ENCODE assay signal across 11 mouse cellular contexts in genomic region chr2:167920041-167920440, GRCm38 (mm10). TPM values are rescaled to one million over a fixed set of nuclear protein-coding genes. Genes with fewer than 3 reads are reported as not detected.
DNase-seq lines count a peak whose midpoint lies in the region; ATAC-seq and TF ChIP-seq lines count a peak whose summit lies in the region.
"Had no signal": no experiment of that assay in that cellular context is flagged by ENCODE, and none has a peak within 500 bp of the region (broad histone marks: within the 10 kb centered on the region; RNA-seq: fewer than 3 reads in every experiment).

No protein-coding gene starts in this region.

- no peaks in the 10 kb centered on the region for H3K79me2 ChIP-seq in heart, adult 2 months (replicated peaks; ENCODE audit: control insufficient read depth, insufficient read depth, low read length)

- ATAC-seq in heart, embryonic 16.5 days (replicated peaks; ENCODE audit: extremely low read depth, insufficient read depth, low FRiP score), result no peak
- ATAC-seq in Patski, result peak; percentile 45
- no peak for ATAC-seq in limb, embryonic 15.5 days (ENCODE audit: insufficient number of reproducible peaks, low FRiP score, low TSS enrichment, low read depth)
- no peak for ATAC-seq in liver, embryonic 12.5 days

- H3K4me1 ChIP-seq in heart, embryonic 16.5 days (ENCODE audit: control insufficient read depth, insufficient read depth, low read length), result peaks cover 11% of the 10 kb centered on the region
- peaks cover 2% of the 10 kb centered on the region for H3K4me1 ChIP-seq in heart, adult 2 months (ENCODE audit: control insufficient read depth, insufficient read depth, low read length)
- peaks cover 24% of the 10 kb centered on the region; the same call in 1 of the 2 replicates for H3K4me1 ChIP-seq in limb, embryonic 15.5 days
- peaks cover 9% of the 10 kb centered on the region for H3K4me1 ChIP-seq in liver, embryonic 12.5 days

- intact Hi-C loops in heart, adult 2 months (cut with DNase I), result loop anchor here (5.0 kb wide), 1 partner anchor 77 kb away; no protein-coding TSS in a partner anchor

- TF ChIP-seq EP300 in heart, adult 2 months (IDR thresholded peaks at IDR 0.05; ENCODE audit: insufficient read depth, low read depth, low read length), result no peak

- no peaks in the 10 kb centered on the region for H3K27me3 ChIP-seq in heart, embryonic 16.5 days (ENCODE audit: control insufficient read depth, insufficient read depth, low read length)
- no peaks in the 10 kb centered on the region for H3K27me3 ChIP-seq in heart, adult 2 months (ENCODE audit: control insufficient read depth, insufficient read depth, low read length)
- H3K27me3 ChIP-seq in Patski, result no peaks in the 10 kb centered on the region
- no peaks in the 10 kb centered on the region for H3K27me3 ChIP-seq in limb, embryonic 15.5 days
- H3K27me3 ChIP-seq in liver, embryonic 12.5 days (replicated peaks), result peaks cover 5% of the 10 kb centered on the region; the same call in 1 of the 2 replicates

- no peak for DNase-seq in heart, adult 2 months
- DNase-seq in Patski (ENCODE audit: low read depth, low spot score), result no peak
- peak; percentile 36 for DNase-seq in kidney, adult 18-20 months
- DNase-seq in thymus, postnatal 10 days (ENCODE audit: low spot score in 2 of 2), result no peak
- no peak for DNase-seq in gastrocnemius, adult 18-20 months (ENCODE audit: low spot score)
- DNase-seq: cerebellum, postnatal 10 days; right cerebral cortex, postnatal 14 days had no signal

- POLR2A ChIA-PET in Patski (lab: Charles Lee), result no interaction called here

- no peak for TF ChIP-seq POLR2A in heart, adult 2 months (IDR thresholded peaks at IDR 0.05; ENCODE audit: insufficient read depth, low read depth, low read length)

- H3K9ac ChIP-seq in heart, embryonic 16.5 days (ENCODE audit: low read length), result peak overlapping the region; percentile 15; the same call in 1 of the 2 replicates
- no peak overlapping the region for H3K9ac ChIP-seq in heart, adult 2 months (ENCODE audit: low read depth, low read length)
- no peak overlapping the region for H3K9ac ChIP-seq in limb, embryonic 15.5 days
- H3K9ac ChIP-seq in liver, embryonic 12.5 days, result no peak overlapping the region

- no peak overlapping the region for H3K27ac ChIP-seq in heart, embryonic 16.5 days (ENCODE audit: low read length)
- no peak overlapping the region for H3K27ac ChIP-seq in heart, adult 2 months
- 0 out of 2 replicates have a peak overlapping the region, but pooled peaks have one; percentile 38 for H3K27ac ChIP-seq in limb, embryonic 15.5 days
- no peak overlapping the region for H3K27ac ChIP-seq in liver, embryonic 12.5 days
- H3K27ac ChIP-seq: hindbrain, embryonic 10.5 days had no signal

- in situ Hi-C loops in Patski (cut with MboI; ENCODE audit: low pct_unique_long_range_greater_than_20kb), result no loop called here

- H3K4me3 ChIP-seq in heart, embryonic 16.5 days (ENCODE audit: low read length), result no peak overlapping the region
- H3K4me3 ChIP-seq in heart, adult 2 months, result no peak overlapping the region
- no peak overlapping the region for H3K4me3 ChIP-seq in limb, embryonic 15.5 days
- no peak overlapping the region for H3K4me3 ChIP-seq in liver, embryonic 12.5 days
- H3K4me3 ChIP-seq: hindbrain, embryonic 10.5 days had no signal

- no peaks in the 10 kb centered on the region for H3K36me3 ChIP-seq in heart, embryonic 16.5 days (ENCODE audit: control insufficient read depth, insufficient read depth)
- no peaks in the 10 kb centered on the region for H3K36me3 ChIP-seq in heart, adult 2 months (ENCODE audit: control insufficient read depth, insufficient read depth, low read length)
- H3K36me3 ChIP-seq in limb, embryonic 15.5 days, result no peaks in the 10 kb centered on the region
- no peaks in the 10 kb centered on the region for H3K36me3 ChIP-seq in liver, embryonic 12.5 days
- H3K36me3 ChIP-seq: hindbrain, embryonic 10.5 days had no signal

- H3K4me2 ChIP-seq in heart, embryonic 16.5 days (ENCODE audit: low read depth, low read length), result no peak overlapping the region
- H3K4me2 ChIP-seq in limb, embryonic 15.5 days, result no peak overlapping the region
- no peak overlapping the region for H3K4me2 ChIP-seq in liver, embryonic 12.5 days

- CTCF ChIA-PET in Patski (lab: Charles Lee), result no interaction called here

- H3K9me3 ChIP-seq in heart, embryonic 16.5 days (replicated peaks; ENCODE audit: control insufficient read depth, low read length), result no peaks in the 10 kb centered on the region
- no peaks in the 10 kb centered on the region for H3K9me3 ChIP-seq in limb, embryonic 15.5 days
- no peaks in the 10 kb centered on the region for H3K9me3 ChIP-seq in liver, embryonic 12.5 days (replicated peaks)
- H3K9me3 ChIP-seq: hindbrain, embryonic 10.5 days had no signal

- TF ChIP-seq CTCF in heart, adult 2 months (IDR thresholded peaks at IDR 0.05), result no peak
- no peak for TF ChIP-seq CTCF in Patski (IDR thresholded peaks at IDR 0.05)

- 59% methylated on average over 11 of the region's 11 CpGs for WGBS in heart, embryonic 16.5 days
- 43% methylated on average over 11 of the region's 11 CpGs for WGBS in heart, adult 2 months
- WGBS in limb, embryonic 15.5 days, result 49% methylated on average over 11 of the region's 11 CpGs
- WGBS in liver, embryonic 12.5 days (ENCODE audit: insufficient replicate concordance), result 57% methylated on average over 11 of the region's 11 CpGs

RNA-seq across cellular contexts. Expression of gene Ptpn1, which starts 11.8 kb away (rescaled TPM):
- 44.7 and 50.8 TPM in 2 replicates for polyA plus RNA-seq in heart, embryonic 16.5 days (2015; fragmentation: Nextera tagmentation; extraction: Ambion mirVana)
- 10 to 100 TPM; 21.4 to 23.2 TPM for total RNA-seq in heart, adult 2 months (2021)
- 15.7 and 17.6 TPM in 2 replicates for polyA plus RNA-seq in heart, adult 2 months (2012; rRNA removed)
- 49.2 TPM for polyA plus RNA-seq in Patski (2021)
- polyA plus RNA-seq in limb, embryonic 15.5 days (2015; fragmentation: Nextera tagmentation; extraction: Ambion mirVana), result 50.2 and 55.6 TPM in 2 replicates
- 38.4 and 39.2 TPM in 2 replicates for polyA plus RNA-seq in liver, embryonic 12.5 days (2016; fragmentation: Nextera tagmentation; extraction: Ambion mirVana)
- 10 to 100 TPM; 17.6 to 19.3 TPM for total RNA-seq in gastrocnemius, adult 18-20 months (2021)
